Comparison of ENCODE assay signal across 8 mouse cellular contexts in the genomic region with DNA sequence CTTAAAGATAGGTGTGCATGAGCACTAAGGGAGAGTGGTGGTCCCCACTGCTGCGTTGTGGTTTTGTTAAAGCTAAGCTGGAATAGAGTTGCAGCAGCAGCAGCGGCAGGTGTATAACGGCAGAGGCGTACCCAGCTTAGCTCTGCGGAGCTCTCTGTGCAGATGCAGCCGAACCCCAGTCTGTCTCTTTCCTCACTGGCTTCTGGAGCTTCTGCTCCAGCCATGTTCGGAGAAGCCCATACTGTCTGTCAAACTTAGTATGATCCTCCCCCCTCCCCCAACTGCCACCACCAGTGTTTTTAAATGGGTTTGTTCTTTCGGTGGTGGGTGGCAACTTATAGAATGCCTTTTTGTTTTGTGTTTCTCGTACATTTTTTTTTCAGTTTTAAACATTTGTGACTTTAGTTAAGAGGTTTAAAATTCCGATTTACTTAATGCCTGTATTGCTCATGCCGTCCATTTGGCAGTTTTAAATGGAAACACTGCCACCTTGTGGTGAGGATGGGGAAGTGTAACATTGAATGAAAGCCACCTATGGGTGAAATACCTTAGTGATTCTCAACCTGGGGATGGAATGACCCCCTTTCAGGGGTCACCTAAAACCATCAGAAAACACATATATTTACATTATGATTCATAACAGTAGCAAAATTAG.
DNase-seq lines count a peak whose midpoint lies in the region; ATAC-seq and TF ChIP-seq lines count a peak whose summit lies in the region.

No protein-coding gene starts in this region.

- no peaks in the 10 kb centered on the region for H3K27me3 ChIP-seq in forebrain, embryonic 10.5 days (ENCODE audit: poor library complexity, severe bottlenecking)
- H3K27me3 ChIP-seq in intestine, embryonic 15.5 days (replicated peaks), result no peaks in the 10 kb centered on the region
- no peaks in the 10 kb centered on the region for H3K27me3 ChIP-seq in megakaryocyte, embryonic 14.5 days (replicated peaks)
- H3K27me3 ChIP-seq in stomach, postnatal 0 days (ENCODE audit: control insufficient read depth, insufficient read depth, low read length), result no peaks in the 10 kb centered on the region

- H3K4me1 ChIP-seq in forebrain, embryonic 10.5 days, result peaks cover 15% of the 10 kb centered on the region
- 0 out of 2 replicates have a peak, but pooled peaks cover 7% of the 10 kb centered on the region for H3K4me1 ChIP-seq in intestine, embryonic 15.5 days (replicated peaks)
- H3K4me1 ChIP-seq in megakaryocyte, embryonic 14.5 days, result peaks cover 3% of the 10 kb centered on the region; the same call in 1 of the 2 replicates
- H3K4me1 ChIP-seq in stomach, postnatal 0 days (replicated peaks; ENCODE audit: control insufficient read depth, insufficient read depth), result no peaks in the 10 kb centered on the region

- H3K4me2 ChIP-seq in intestine, embryonic 15.5 days (replicated peaks), result 0 out of 2 replicates have a peak overlapping the region, but pooled peaks have one; percentile 9
- H3K4me2 ChIP-seq in stomach, postnatal 0 days (replicated peaks; ENCODE audit: low read depth), result peak overlapping the region; percentile 29; the same call in 1 of the 2 replicates

- peak overlapping the region; percentile 1; the same call in 1 of the 2 replicates for H3K4me3 ChIP-seq in forebrain, embryonic 10.5 days
- no peak overlapping the region for H3K4me3 ChIP-seq in intestine, embryonic 15.5 days (replicated peaks)
- H3K4me3 ChIP-seq in megakaryocyte, embryonic 14.5 days (replicated peaks), result peak overlapping the region; percentile 5
- no peak overlapping the region for H3K4me3 ChIP-seq in stomach, postnatal 0 days (ENCODE audit: low read depth, low read length)

- TF ChIP-seq EP300 in stomach, postnatal 0 days (optimal IDR thresholded peaks at IDR 0.05), result no peak

- ATAC-seq in intestine, embryonic 15.5 days, result 0 out of 2 replicates have a peak, but pooled peaks have one; percentile 45
- ATAC-seq in stomach, postnatal 0 days (ENCODE audit: low FRiP score, low TSS enrichment), result 0 out of 2 replicates have a peak, but pooled peaks have one; percentile 34

- H3K9ac ChIP-seq in intestine, embryonic 15.5 days, result no peak overlapping the region
- no peak overlapping the region for H3K9ac ChIP-seq in stomach, postnatal 0 days (ENCODE audit: low read length)

- 36% methylated on average over 11 of the region's 11 CpGs for WGBS in forebrain, embryonic 10.5 days
- WGBS in intestine, embryonic 15.5 days, result 41% methylated on average over 11 of the region's 11 CpGs
- 42% methylated on average over 11 of the region's 11 CpGs for WGBS in stomach, postnatal 0 days

- no peaks in the 10 kb centered on the region for H3K9me3 ChIP-seq in forebrain, embryonic 10.5 days
- H3K9me3 ChIP-seq in intestine, embryonic 15.5 days, result no peaks in the 10 kb centered on the region
- no peaks in the 10 kb centered on the region for H3K9me3 ChIP-seq in megakaryocyte, embryonic 14.5 days
- H3K9me3 ChIP-seq in stomach, postnatal 0 days (ENCODE audit: control insufficient read depth, low read length), result no peaks in the 10 kb centered on the region

- DNase-seq in layer of hippocampus, postnatal 10 days (ENCODE audit: low spot score in 2 of 2), result peak; percentile 41 to 50
- no peak for DNase-seq in layer of hippocampus, postnatal 36 days
- DNase-seq in Muller cell, postnatal 12 days (ENCODE audit: inconsistent ontology term), result peak; percentile 67
- peak; percentile 26 for DNase-seq in forebrain, embryonic 10.5 days (ENCODE audit: extremely low spot score, low spot score)
- DNase-seq in stomach, postnatal 0 days (ENCODE audit: low spot score), result no peak
- DNase-seq in right cerebral cortex, postnatal 14 days, result no peak

- H3K36me3 ChIP-seq in forebrain, embryonic 10.5 days (replicated peaks), result peaks cover 42% of the 10 kb centered on the region
- peaks cover 21% of the 10 kb centered on the region for H3K36me3 ChIP-seq in intestine, embryonic 15.5 days
- H3K36me3 ChIP-seq in megakaryocyte, embryonic 14.5 days (replicated peaks; ENCODE audit: low read length), result no peaks in the 10 kb centered on the region
- H3K36me3 ChIP-seq in stomach, postnatal 0 days (ENCODE audit: control insufficient read depth, insufficient read depth, low read length), result peaks cover 3% of the 10 kb centered on the region; the same call in 1 of the 2 replicates

- peak; percentile 94 for TF ChIP-seq CTCF in stomach, postnatal 0 days (IDR thresholded peaks at IDR 0.05; ENCODE audit: low read depth)

- H3K27ac ChIP-seq in forebrain, embryonic 10.5 days, result no peak overlapping the region
- H3K27ac ChIP-seq in intestine, embryonic 15.5 days, result no peak overlapping the region
- H3K27ac ChIP-seq in stomach, postnatal 0 days (replicated peaks), result no peak overlapping the region

Comparison
In these comparisons a context has a peak if more than half of its experiments do, and no peak if none do; other contexts are left out.
1. DNase-seq: peak in layer of hippocampus, postnatal 10 days (2 of 2), Muller cell, postnatal 12 days (single experiment) and forebrain, embryonic 10.5 days (single experiment); none in layer of hippocampus, postnatal 36 days (0 of 2), stomach, postnatal 0 days (single experiment) and right cerebral cortex, postnatal 14 days (single experiment).
2. H3K4me3 ChIP-seq: peak in forebrain, embryonic 10.5 days (single experiment) and megakaryocyte, embryonic 14.5 days (single experiment); none in intestine, embryonic 15.5 days (single experiment) and stomach, postnatal 0 days (single experiment).